Mouse (Mus musculus) limb, embryonic 10.5 days (tissue): Measurements from ENCODE around the gene Dlgap1. TPM values are rescaled to one million over a fixed set of nuclear protein-coding genes. Genes with fewer than 3 reads are reported as not detected.

ENCODE experiments used
- DNase-seq: peaks from one replicate; pipeline ENCODE4 v3.0.0-alpha.2; 2017; ENCODE audit warnings: low spot score
- H3K27ac ChIP-seq: fragments of 300-500 bp; sonication (generic); 2 replicates; pipeline ENCODE4 v1.5.1; 2016; ENCODE audit warnings: mild to moderate bottlenecking
- H3K27me3 ChIP-seq: fragments of 300-500 bp; sonication (generic); 2 replicates; pipeline ENCODE4 v1.6.1; 2016; ENCODE audit warnings: low read depth, mild to moderate bottlenecking; ENCODE audit not compliant: poor library complexity, severe bottlenecking
- H3K36me3 ChIP-seq: fragments of 300-500 bp; sonication (generic); 2 replicates; pipeline ENCODE4 v1.6.1; 2016; ENCODE audit warnings: mild to moderate bottlenecking, moderate library complexity
- H3K4me1 ChIP-seq: fragments of 300-500 bp; sonication (generic); 2 replicates; pipeline ENCODE4 v1.6.1; 2016
- H3K4me3 ChIP-seq: fragments of 300-500 bp; sonication (generic); 2 replicates; pipeline ENCODE4 v1.5.1; 2016; ENCODE audit warnings: mild to moderate bottlenecking, moderate library complexity
- H3K9me3 ChIP-seq: fragments of 300-500 bp; sonication (generic); replicated peaks from 2 replicates; pipeline ENCODE4 v1.6.1; 2016; ENCODE audit warnings: mild to moderate bottlenecking
- WGBS: fragments of 180-500 bp; shearing (Covaris S2); methylation state at CpG from one replicate; pipeline ENCODE4 v1.1.7; 2016; 5-methylcytosine and 5-hydroxymethylcytosine counted together
- polyA plus RNA-seq: library from polyadenylated mRNA; unstranded; fragments of >200 nt; fragmentation: Nextera tagmentation; extraction: Ambion mirVana; gene quantifications from 2 replicates; pipeline ENCODE4 v1.2.1, GENCODE M21; 2016

Gene Dlgap1
- polyA plus RNA-seq, 1 experiment from 2014 or later = 1.1 TPM

DNA sequence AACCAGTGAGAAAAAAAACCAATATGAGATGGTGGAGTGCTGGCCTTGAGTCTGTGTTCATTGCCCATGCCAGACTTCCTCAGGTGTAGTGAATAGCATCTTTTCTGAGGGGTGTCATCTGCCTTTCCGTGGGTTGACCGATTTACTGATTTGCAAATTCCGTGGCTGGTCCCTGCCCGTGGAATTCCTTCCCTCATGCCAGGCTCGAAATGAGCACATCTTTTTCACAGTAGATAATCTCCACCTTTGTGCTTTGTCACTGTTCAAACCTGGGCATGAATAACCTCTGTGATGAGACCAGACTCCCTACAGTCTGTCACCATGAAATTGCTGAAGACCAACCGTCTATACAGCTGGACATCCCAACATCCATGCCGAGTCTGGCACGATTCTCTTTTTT is 493.4 kb downstream of the Dlgap1 start:
- 0 out of 2 replicates have a peak, but pooled peaks cover 3% of the 10 kb centered on the region for H3K4me1 ChIP-seq
- DNase-seq = no peak
- WGBS = 86% methylated on average over 8 of the region's 8 CpGs
- H3K27ac ChIP-seq = no peak overlapping the region
- H3K4me3 ChIP-seq = no peak overlapping the region
- H3K9me3 ChIP-seq = no peaks in the 10 kb centered on the region
- no peaks in the 10 kb centered on the region for H3K27me3 ChIP-seq
- H3K36me3 ChIP-seq = no peaks in the 10 kb centered on the region

GRCm38 (mm10) chr17:70462771-70463491 is 494.1 kb downstream of the Dlgap1 start:
- Histone ChIP-seq H3K4me1 (0 out of 2 replicates have a peak, but pooled peaks cover 3% of the 10 kb centered on the region), H3K4me3 (no peak overlapping the region), H3K27ac (no peak overlapping the region), H3K9me3 (no peaks in the 10 kb centered on the region), H3K36me3 (no peaks in the 10 kb centered on the region), H3K27me3 (no peaks in the 10 kb centered on the region)
- WGBS = 82% methylated on average over 8 of the region's 8 CpGs
- no peak for DNase-seq

GRCm38 (mm10) chr17:70466413-70466812 is 497.5 kb downstream of the Dlgap1 start:
- H3K9me3 ChIP-seq = no peaks in the 10 kb centered on the region
- no peak overlapping the region for H3K4me3 ChIP-seq
- H3K36me3 ChIP-seq = no peaks in the 10 kb centered on the region
- H3K27ac ChIP-seq = no peak overlapping the region
- no peak for DNase-seq
- H3K4me1 ChIP-seq = 0 out of 2 replicates have a peak, but pooled peaks cover 3% of the 10 kb centered on the region
- no peaks in the 10 kb centered on the region for H3K27me3 ChIP-seq
- 58% methylated on average over 4 of the region's 4 CpGs for WGBS

DNA sequence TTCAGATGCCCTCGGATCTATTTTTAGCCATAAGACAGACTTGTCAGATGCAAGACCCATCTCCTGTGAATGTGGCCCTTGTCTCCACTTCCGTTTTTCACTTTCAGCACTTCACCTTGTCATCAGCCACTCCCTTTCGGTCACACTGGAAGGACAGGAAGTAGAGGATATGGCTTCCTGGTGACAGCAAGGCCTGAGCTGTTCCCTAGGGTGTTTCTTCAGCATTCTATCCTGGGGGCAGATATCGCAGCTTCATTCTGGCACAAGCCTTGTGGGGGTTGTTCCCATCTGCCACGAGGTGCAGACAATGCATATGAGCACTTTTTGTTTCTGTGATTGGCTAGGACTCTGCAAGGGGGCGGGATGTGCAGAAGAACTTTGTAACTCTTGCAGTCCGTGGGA is 502.1 kb downstream of the Dlgap1 start:
- Histone ChIP-seq H3K4me3 (no peak overlapping the region), H3K36me3 (no peaks in the 10 kb centered on the region), H3K27ac (no peak overlapping the region), H3K27me3 (no peaks in the 10 kb centered on the region), H3K9me3 (no peaks in the 10 kb centered on the region), H3K4me1 (0 out of 2 replicates have a peak, but pooled peaks cover 3% of the 10 kb centered on the region)
- DNase-seq = no peak
- WGBS = 81% methylated on average over 7 of the region's 7 CpGs

DNA sequence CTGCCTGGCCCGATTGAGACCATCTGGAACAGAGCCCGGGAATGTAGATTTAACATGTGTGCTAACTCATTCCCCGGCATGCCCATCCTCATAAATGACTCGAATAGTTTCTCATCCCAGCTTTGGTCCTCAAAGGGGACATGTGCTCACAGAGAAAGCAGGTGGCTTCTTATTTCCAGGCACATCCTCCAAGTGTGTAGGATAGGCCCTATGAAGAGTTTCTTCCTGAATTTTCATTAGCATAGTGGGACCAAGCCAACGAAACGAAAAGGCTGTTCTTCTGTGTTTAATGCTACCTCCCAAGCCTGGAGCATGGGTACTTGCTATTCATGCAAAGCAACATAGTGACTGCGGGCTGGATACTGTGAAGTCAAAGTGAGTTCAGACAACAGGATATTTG is 503.3 kb downstream of the Dlgap1 start:
- H3K9me3 ChIP-seq = no peaks in the 10 kb centered on the region
- DNase-seq = no peak
- no peaks in the 10 kb centered on the region for H3K4me1 ChIP-seq
- 89% methylated on average over 7 of the region's 7 CpGs for WGBS
- H3K4me3 ChIP-seq = no peak overlapping the region
- no peaks in the 10 kb centered on the region for H3K27me3 ChIP-seq
- no peaks in the 10 kb centered on the region for H3K36me3 ChIP-seq
- H3K27ac ChIP-seq = no peak overlapping the region

DNA sequence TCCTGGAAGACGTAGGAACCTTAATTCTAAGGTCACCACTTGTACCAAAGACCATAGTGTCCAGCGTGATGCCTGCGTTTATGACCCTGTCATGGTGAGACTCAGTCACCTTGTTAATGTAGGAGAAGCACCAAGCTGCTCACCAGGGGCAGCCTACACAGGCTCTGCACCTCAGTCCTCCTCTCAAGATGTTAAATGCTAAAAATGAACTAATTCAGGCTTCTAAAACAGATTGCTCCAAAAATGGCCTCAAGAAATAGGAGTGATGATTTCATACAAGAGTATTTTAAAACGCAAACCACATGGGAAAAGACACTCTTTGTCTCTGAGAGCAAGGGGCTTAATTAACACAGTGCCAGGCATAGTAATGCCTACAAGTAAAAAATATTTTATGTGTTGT is 505.0 kb downstream of the Dlgap1 start:
- no peaks in the 10 kb centered on the region for H3K9me3 ChIP-seq
- WGBS = 88% methylated on average over 4 of the region's 4 CpGs
- H3K27ac ChIP-seq = no peak overlapping the region
- no peaks in the 10 kb centered on the region for H3K27me3 ChIP-seq
- DNase-seq = no peak
- H3K4me3 ChIP-seq = no peak overlapping the region
- H3K36me3 ChIP-seq = no peaks in the 10 kb centered on the region
- H3K4me1 ChIP-seq = no peaks in the 10 kb centered on the region

- Histone ChIP-seq H3K4me3 (no peak overlapping the region), H3K27me3 (no peaks in the 10 kb centered on the region), H3K4me1 (no peaks in the 10 kb centered on the region), H3K36me3 (no peaks in the 10 kb centered on the region), H3K27ac (no peak overlapping the region), H3K9me3 (no peaks in the 10 kb centered on the region)
- no peak for DNase-seq
- WGBS = 87% methylated on average over 4 of the region's 4 CpGs
Observed at GRCm38 (mm10) chr17:70483716-70484115, 514.8 kb downstream of the Dlgap1 start.

GRCm38 (mm10) chr17:70485668-70486067 is 516.8 kb downstream of the Dlgap1 start:
- no peak for DNase-seq
- Histone ChIP-seq H3K36me3 (no peaks in the 10 kb centered on the region), H3K27ac (no peak overlapping the region), H3K9me3 (no peaks in the 10 kb centered on the region), H3K4me3 (no peak overlapping the region), H3K27me3 (no peaks in the 10 kb centered on the region), H3K4me1 (no peaks in the 10 kb centered on the region)
- 93% methylated on average over 4 of the region's 4 CpGs for WGBS

DNA sequence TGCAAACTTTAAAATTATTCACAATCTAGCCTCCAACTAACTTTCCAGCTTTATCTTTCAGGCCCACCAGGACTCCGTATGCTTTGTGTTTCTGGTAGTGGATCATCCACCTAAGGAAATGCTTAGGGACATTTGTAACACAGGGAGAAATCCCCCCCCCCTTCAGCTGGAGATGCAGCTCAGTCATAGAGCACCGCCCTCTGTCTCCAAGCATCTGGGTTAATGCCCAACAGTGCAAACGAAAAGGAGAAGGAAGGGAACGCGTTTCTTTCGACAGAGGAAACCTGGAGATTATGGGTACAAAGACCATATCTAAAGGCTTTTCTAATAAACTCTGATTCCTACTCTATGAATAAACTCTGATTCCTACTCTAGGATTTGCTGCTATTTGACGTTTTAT is 517.4 kb downstream of the Dlgap1 start:
- no peaks in the 10 kb centered on the region for H3K36me3 ChIP-seq
- H3K27me3 ChIP-seq = no peaks in the 10 kb centered on the region
- no peak overlapping the region for H3K27ac ChIP-seq
- 86% methylated on average over 7 of the region's 7 CpGs for WGBS
- H3K4me1 ChIP-seq = no peaks in the 10 kb centered on the region
- H3K4me3 ChIP-seq = no peak overlapping the region
- DNase-seq = no peak
- no peaks in the 10 kb centered on the region for H3K9me3 ChIP-seq

DNA sequence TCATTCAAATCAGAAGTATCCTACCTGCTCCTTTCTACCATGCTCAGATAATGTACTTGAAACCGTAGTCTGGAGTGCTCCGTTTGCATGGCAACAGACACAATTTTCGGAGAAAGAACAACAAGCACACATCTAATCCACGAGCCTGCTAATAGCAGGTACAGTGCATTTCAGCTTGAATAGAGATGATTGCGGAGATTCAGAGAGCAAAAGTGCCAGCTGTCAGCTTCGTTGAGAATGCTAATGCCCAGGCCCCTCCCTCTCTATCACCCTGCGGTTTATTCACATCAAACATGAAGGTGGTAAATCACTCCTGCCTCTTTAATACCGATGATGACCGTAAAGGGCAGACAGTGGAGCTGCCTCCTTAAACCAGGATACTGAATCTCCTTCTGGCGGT is 518.0 kb downstream of the Dlgap1 start:
- no peak overlapping the region for H3K4me3 ChIP-seq
- H3K36me3 ChIP-seq = no peaks in the 10 kb centered on the region
- WGBS = 88% methylated on average over 10 of the region's 10 CpGs
- no peaks in the 10 kb centered on the region for H3K9me3 ChIP-seq
- no peak for DNase-seq
- H3K4me1 ChIP-seq = no peaks in the 10 kb centered on the region
- no peak overlapping the region for H3K27ac ChIP-seq
- H3K27me3 ChIP-seq = no peaks in the 10 kb centered on the region

GRCm38 (mm10) chr17:70488784-70489265 is 520.0 kb downstream of the Dlgap1 start:
- DNase-seq = no peak
- 76% methylated on average over 7 of the region's 7 CpGs for WGBS
- no peaks in the 10 kb centered on the region for H3K27me3 ChIP-seq
- no peaks in the 10 kb centered on the region for H3K4me1 ChIP-seq
- H3K36me3 ChIP-seq = no peaks in the 10 kb centered on the region
- H3K4me3 ChIP-seq = no peak overlapping the region
- no peaks in the 10 kb centered on the region for H3K9me3 ChIP-seq
- no peak overlapping the region for H3K27ac ChIP-seq

- H3K4me1 ChIP-seq = no peaks in the 10 kb centered on the region
- H3K27ac ChIP-seq = no peak overlapping the region
- WGBS = 88% methylated on average over 4 of the region's 4 CpGs
- no peaks in the 10 kb centered on the region for H3K36me3 ChIP-seq
- H3K4me3 ChIP-seq = no peak overlapping the region
- H3K9me3 ChIP-seq = no peaks in the 10 kb centered on the region
- DNase-seq = no peak
- H3K27me3 ChIP-seq = no peaks in the 10 kb centered on the region
Observed at GRCm38 (mm10) chr17:70491575-70491974, 522.7 kb downstream of the Dlgap1 start.

DNA sequence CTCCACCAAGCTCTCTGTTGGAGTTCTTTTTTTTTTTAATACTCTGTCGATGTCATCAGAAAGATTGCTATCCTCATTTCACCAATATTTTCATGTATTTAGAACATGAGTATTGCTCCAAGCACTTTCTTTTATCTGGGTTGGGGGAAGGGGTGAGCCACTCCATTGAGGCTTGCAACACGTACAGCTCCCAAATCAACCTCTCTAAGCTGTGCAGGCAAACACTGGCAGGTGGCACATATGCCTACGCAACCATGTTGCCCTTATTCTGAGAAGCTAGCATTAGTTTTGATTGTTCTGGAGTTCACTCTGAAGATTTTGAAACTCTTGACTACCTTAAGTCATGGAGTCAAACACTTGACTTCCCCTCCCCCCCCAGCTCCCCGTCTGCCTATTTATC is 525.5 kb downstream of the Dlgap1 start:
- WGBS = 90% methylated on average over 4 of the region's 4 CpGs
- H3K27ac ChIP-seq = no peak overlapping the region
- no peaks in the 10 kb centered on the region for H3K9me3 ChIP-seq
- no peaks in the 10 kb centered on the region for H3K4me1 ChIP-seq
- no peaks in the 10 kb centered on the region for H3K27me3 ChIP-seq
- no peaks in the 10 kb centered on the region for H3K36me3 ChIP-seq
- H3K4me3 ChIP-seq = no peak overlapping the region
- no peak for DNase-seq

- no peak for DNase-seq
- no peak overlapping the region for H3K4me3 ChIP-seq
- 91% methylated on average over 6 of the region's 6 CpGs for WGBS
- H3K4me1 ChIP-seq = no peaks in the 10 kb centered on the region
- H3K9me3 ChIP-seq = no peaks in the 10 kb centered on the region
- no peaks in the 10 kb centered on the region for H3K36me3 ChIP-seq
- no peaks in the 10 kb centered on the region for H3K27me3 ChIP-seq
- H3K27ac ChIP-seq = no peak overlapping the region
Observed at GRCm38 (mm10) chr17:70498256-70498655, 529.4 kb downstream of the Dlgap1 start.
